ENCODE assay signal across 8 mouse cellular contexts in the genomic region with DNA sequence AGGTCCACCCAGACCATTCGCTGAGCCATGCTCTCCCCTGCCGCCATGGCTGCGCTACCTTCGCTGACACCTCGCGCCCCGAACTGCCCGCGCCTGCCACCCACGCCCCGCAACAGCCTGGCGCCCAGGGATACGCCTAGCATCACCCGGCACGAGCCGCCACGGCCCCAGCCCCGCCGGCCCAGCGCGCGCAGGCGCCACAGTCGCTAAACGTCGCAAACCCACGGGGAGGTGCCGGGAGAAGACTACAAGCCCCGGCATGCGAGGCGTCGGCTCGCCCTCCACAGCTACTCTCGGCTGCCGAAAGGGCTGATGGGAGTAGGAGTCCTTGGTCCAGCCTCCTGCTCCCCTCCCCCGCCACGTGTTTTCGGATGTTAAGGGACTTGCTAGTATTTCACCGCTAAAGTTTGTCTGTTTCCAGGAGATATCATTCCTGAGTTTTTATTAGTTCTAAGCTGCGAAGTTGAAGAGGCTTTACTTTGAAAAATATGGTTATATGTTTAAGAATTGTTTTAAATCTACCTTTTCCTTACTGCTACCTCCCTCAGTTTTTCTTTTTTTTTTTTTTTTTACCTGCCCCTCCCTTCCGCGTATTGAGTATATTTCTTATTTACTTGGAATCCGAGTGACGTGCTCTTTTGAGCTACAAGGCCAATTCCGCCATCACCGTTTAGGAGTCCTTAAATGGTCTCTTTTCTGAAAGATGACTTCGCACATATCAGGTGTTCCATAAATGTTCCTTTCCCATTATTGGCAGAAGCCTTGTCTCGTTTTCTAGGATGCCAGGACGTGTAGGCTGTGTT. TPM values are rescaled to one million over a fixed set of nuclear protein-coding genes. Genes with fewer than 3 reads are reported as not detected.
DNase-seq lines count a peak whose midpoint lies in the region; ATAC-seq and TF ChIP-seq lines count a peak whose summit lies in the region.

A gene (minus strand): TSS at position 213 of the 803 bp plus-strand sequence.

- no peak for TF ChIP-seq POLR2A in cortical plate, adult 2 months (IDR thresholded peaks at IDR 0.05; ENCODE audit: extremely low read depth, insufficient read depth, low read length)

- H3K27me3 ChIP-seq in megakaryocyte, embryonic 14.5 days (replicated peaks), result no peaks in the 10 kb centered on the region

- H3K36me3 ChIP-seq in megakaryocyte, embryonic 14.5 days (replicated peaks; ENCODE audit: low read length), result peaks cover 47% of the 10 kb centered on the region

- DNase-seq in gastrocnemius, adult 8-10 months (ENCODE audit: low spot score in 2 of 2), result peak; percentile 89 to 90
- peak; percentile 74 for DNase-seq in hindlimb bud, embryonic 11.5 days (ENCODE audit: extremely low spot score, low read depth, low spot score)
- DNase-seq in left cerebral cortex, adult 8-10 months (ENCODE audit: low spot score in 2 of 2), result peak; percentile 86 to 94
- peak; percentile 97 to 98 for DNase-seq in right cerebral cortex, postnatal 10 days (ENCODE audit: low spot score in 2 of 2)
- peak; percentile 89 for DNase-seq in urinary bladder, postnatal 25 days (ENCODE audit: low spot score)

- peaks cover 2% of the 10 kb centered on the region; the same call in 1 of the 2 replicates for H3K4me1 ChIP-seq in cortical plate, adult 2 months (ENCODE audit: control insufficient read depth, insufficient read depth, low read length)
- peaks cover 53% of the 10 kb centered on the region for H3K4me1 ChIP-seq in megakaryocyte, embryonic 14.5 days

- peak within 1 kb of the TSS; percentile 86 for H3K4me3 ChIP-seq in cortical plate, adult 2 months (ENCODE audit: insufficient read depth, low read length)
- peak within 1 kb of the TSS; percentile 100 for H3K4me3 ChIP-seq in megakaryocyte, embryonic 14.5 days (replicated peaks)

- no peaks in the 10 kb centered on the region for H3K9me3 ChIP-seq in megakaryocyte, embryonic 14.5 days

- TF ChIP-seq CTCF in cortical plate, adult 2 months (IDR thresholded peaks at IDR 0.05; ENCODE audit: extremely low read depth, insufficient read depth, low read length), result no peak

- ATAC-seq in activated CD4-positive, CD25-positive, alpha-beta regulatory T cell, adult 4 months, result peak; percentile 93

- H3K27ac ChIP-seq in cortical plate, adult 2 months (ENCODE audit: insufficient read depth, low read length), result 0 out of 2 replicates have a peak within 1 kb of the TSS, but pooled peaks have one; percentile 14

RNA-seq across cellular contexts. Expression of the gene that starts here (rescaled TPM):
- polyA plus RNA-seq in activated CD4-positive, CD25-positive, alpha-beta regulatory T cell, adult 4 months (2017; shearing (Covaris generic)), result 100 to 1,000 TPM; 228 to 261 TPM
- 151 and 157 TPM in 2 replicates for polyA plus RNA-seq in cortical plate, adult 2 months (2012; rRNA removed)
- total RNA-seq in gastrocnemius, adult 8-10 months (2022), result 10 to 100 TPM; 69.5 to 78.3 (median 73.0) TPM
- total RNA-seq in left cerebral cortex, adult 8-10 months (2022), result 10 to 100 TPM; 86.2 to 97.6 (median 91.0) TPM
- 36.1 and 212 TPM in 2 replicates for polyA plus RNA-seq in megakaryocyte, embryonic 14.5 days (2012; ENCODE audit: insufficient read depth, low replicate concordance)

Comparison
In these comparisons a context has a peak if more than half of its experiments do, and no peak if none do; other contexts are left out.
1. Peak in every context shown above with its lines: DNase-seq, ATAC-seq, H3K4me3 ChIP-seq and H3K27ac ChIP-seq.